Mouse (Mus musculus): ENCODE results near the gene Hebp1. TPM values are rescaled to one million over a fixed set of nuclear protein-coding genes. Genes with fewer than 3 reads are reported as not detected.

Hebp1 gene
- total RNA-seq (2021), result 10 to 100 TPM; 37.8 to 39.5 TPM

GRCm38 (mm10) chr6:135197921-135198532, at the start of gene Hebp1, which contains the start of gene Fam234b:
Gene Hebp1 (minus strand): TSS chr6:135198022.
Gene Fam234b (plus strand): TSS chr6:135197977.
- peak; percentile 79 to 90 for DNase-seq (ENCODE audit: extremely low spot score in 1 of 2, low spot score in 2 of 2)
- intact Hi-C loops (cut with DNase I), result no loop called here

GRCm38 (mm10) chr6:135245586-135245985, 47.8 kb upstream of the Hebp1 start:
- DNase-seq (ENCODE audit: extremely low spot score in 1 of 2, low spot score in 2 of 2), result no peak
- intact Hi-C loops (cut with DNase I), result loop anchor here (10.0 kb wide), 1 partner anchor 161 kb away; no protein-coding TSS in a partner anchor

DNA sequence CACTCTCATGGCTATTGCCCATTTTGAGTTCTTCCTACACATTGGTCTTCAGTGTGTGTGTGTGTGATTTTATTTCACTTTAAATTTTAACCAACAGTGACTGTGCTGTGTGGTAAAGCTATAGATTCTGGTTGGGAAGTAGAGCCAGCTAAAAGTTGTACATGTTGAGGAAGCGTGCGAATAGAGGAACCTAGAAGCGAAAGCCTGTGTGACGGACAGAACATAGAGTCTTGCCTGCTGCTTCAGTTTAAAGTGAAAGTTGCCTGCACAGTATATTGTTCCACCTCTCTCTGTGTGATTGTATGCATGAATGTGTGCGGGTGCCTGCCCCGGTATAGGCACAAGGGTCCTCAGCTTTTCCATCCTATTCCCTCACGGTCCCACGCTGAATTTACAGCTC, 42.5 kb upstream of the Hebp1 start:
- intact Hi-C loops (cut with DNase I), result loop anchor here (10.0 kb wide), 1 partner anchor 156 kb away; no protein-coding TSS in a partner anchor
- no peak for DNase-seq (ENCODE audit: extremely low spot score in 1 of 2, low spot score in 2 of 2)

DNA sequence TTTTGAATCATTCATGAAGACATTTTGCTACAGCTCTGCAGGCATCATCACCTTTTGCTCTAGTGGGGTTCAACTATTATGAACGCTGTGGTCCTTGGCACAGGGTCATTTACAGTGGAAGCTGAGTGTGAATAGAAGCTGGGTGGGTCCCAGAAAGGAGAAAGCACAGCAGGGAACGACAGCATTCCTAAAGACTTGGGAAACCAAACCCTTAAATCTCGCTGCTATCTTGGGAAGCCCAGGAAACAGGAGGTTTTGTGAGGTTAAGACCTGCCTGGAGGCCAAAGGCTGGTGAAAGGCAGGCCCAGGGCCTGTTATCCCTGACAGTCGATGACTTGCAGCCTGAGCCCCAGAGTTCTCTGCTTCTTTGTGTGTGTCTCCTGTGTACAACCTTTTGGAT, 40.4 kb upstream of the Hebp1 start:
- DNase-seq (ENCODE audit: extremely low spot score in 1 of 2, low spot score in 2 of 2), result no peak
- intact Hi-C loops (cut with DNase I), result loop anchor here (5.0 kb wide), 1 partner anchor 81 kb away; no protein-coding TSS in a partner anchor

DNA sequence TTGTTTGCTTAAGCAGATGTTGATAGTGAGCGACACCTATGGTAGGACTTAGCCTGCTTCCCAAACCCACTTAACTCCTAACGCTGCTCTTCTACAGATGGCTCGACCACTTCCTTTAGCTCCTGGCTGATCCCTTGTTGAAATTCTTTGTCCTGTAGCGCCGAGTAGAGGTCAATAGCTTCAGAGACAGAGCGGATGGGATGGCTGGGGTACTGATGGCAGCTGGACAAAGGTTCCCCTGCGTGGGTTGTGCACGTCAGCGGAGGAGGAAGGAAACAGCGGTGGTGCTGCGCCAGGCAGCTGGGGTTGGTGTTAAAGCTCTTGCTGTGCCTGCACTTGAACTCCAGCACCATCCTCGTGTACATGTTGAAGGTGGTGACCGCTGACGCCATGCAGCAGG, 39.5 kb upstream of the Hebp1 start:
- DNase-seq (ENCODE audit: extremely low spot score in 1 of 2, low spot score in 2 of 2), result no peak
- intact Hi-C loops (cut with DNase I), result loop anchor here (5.0 kb wide), 1 partner anchor 80 kb away; no protein-coding TSS in a partner anchor

DNA sequence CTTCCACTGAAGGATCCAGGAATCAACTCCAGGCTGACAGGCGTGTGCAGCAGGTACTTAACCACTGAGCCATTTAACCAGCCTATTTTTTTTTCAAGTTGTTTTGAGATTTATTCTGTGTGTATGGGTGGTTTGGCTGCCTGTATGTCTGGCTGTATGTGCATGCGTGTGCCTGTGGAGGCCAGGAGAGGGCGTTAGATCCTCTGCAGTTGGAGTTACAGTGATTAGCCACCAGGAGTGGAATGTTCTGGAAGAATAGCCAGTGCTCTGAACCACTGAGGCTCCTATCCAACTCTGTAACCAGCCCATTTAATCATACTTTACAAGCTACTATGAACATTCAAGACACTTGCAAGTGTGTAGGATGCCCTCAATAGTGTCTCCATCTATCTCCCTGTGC, 38.8 kb upstream of the Hebp1 start:
- intact Hi-C loops (cut with DNase I), result loop anchor here (5.0 kb wide), 1 partner anchor 79 kb away; no protein-coding TSS in a partner anchor
- no peak for DNase-seq (ENCODE audit: extremely low spot score in 1 of 2, low spot score in 2 of 2)

DNA sequence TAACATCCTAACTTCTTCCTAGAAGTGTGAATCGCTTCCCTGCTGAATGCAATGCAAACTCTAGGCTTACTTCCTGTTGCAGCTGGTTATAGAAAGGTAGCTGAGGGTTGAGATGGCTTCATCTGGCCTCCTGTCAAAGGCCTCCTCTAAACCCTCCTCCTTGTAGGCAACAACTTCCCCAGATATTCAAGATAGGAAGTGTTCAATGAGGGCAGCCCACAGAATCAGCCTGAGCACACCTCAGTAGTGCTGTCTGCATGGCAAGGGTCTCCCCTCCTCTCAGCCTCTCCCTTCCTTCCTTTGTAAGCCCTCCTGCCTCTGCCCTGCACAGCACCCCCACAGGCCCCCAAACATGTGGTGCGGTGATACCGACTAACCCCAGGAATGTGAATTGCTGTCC, 37.9 kb upstream of the Hebp1 start:
- DNase-seq (ENCODE audit: extremely low spot score in 1 of 2, low spot score in 2 of 2), result no peak
- intact Hi-C loops (cut with DNase I), result loop anchor here (5.0 kb wide), 1 partner anchor 78 kb away; no protein-coding TSS in a partner anchor

GRCm38 (mm10) chr6:135232443-135233182, 34.8 kb upstream of the Hebp1 start:
- peak in 1 of 2 experiments; percentile 46 for DNase-seq (ENCODE audit: extremely low spot score in 1 of 2, low spot score in 2 of 2)
- intact Hi-C loops (cut with DNase I), result no loop called here

DNA sequence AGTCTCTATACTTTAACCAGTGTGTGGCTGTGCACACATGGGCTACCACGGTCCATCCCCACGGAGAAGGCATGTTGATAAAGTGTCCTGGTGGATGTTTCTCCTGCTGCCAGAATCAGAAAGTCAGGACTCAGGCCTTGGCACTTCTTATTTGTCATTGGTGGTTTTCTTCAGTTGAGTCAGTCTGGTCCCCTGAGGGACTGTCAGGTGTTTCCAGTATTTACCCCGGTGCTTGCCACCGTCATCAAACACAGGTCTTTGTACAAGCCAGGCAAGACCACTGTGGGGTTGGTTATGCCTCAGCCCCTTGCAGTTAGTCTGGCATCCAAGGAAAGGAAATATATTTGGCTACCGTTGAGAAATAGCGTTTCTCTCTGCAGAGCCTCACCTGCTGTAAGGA, 32.8 kb upstream of the Hebp1 start:
- intact Hi-C loops (cut with DNase I), result no loop called here
- DNase-seq (ENCODE audit: extremely low spot score in 1 of 2, low spot score in 2 of 2), result no peak

GRCm38 (mm10) chr6:135228465-135228941, 30.7 kb upstream of the Hebp1 start:
- no peak for DNase-seq (ENCODE audit: extremely low spot score in 1 of 2, low spot score in 2 of 2)
- intact Hi-C loops (cut with DNase I), result no loop called here

- intact Hi-C loops (cut with DNase I), result no loop called here
- DNase-seq (ENCODE audit: extremely low spot score in 1 of 2, low spot score in 2 of 2), result no peak
Measured at GRCm38 (mm10) chr6:135223786-135224416, 26.1 kb upstream of the Hebp1 start.

- intact Hi-C loops (cut with DNase I), result no loop called here
- no peak for DNase-seq (ENCODE audit: extremely low spot score in 1 of 2, low spot score in 2 of 2)
Measured at GRCm38 (mm10) chr6:135219916-135220315, 22.1 kb upstream of the Hebp1 start.

- intact Hi-C loops (cut with DNase I), result no loop called here
- DNase-seq (ENCODE audit: extremely low spot score in 1 of 2, low spot score in 2 of 2), result no peak
Measured at GRCm38 (mm10) chr6:135218330-135218729, 20.5 kb upstream of the Hebp1 start.

DNA sequence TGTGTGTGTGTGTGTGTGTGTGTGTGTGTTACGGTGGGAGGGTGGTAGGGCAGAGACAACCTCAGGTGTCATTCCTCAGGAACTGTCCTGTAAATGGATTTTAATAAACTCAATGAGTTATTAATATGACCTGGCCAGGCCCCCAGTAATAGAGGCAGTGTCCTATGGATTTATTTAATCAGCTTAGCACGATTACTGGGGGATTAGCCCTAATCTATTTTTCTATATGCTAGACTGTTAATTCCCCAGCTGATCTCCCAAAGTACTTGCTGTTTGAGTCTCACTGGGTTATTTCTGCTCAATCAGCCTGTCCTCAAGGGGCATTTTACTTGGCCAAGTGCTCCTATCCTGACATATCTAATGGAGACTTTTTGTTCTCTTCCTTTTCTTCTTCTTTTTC, 14.8 kb upstream of the Hebp1 start:
- intact Hi-C loops (cut with DNase I), result no loop called here
- DNase-seq (ENCODE audit: extremely low spot score in 1 of 2, low spot score in 2 of 2), result no peak

- DNase-seq (ENCODE audit: extremely low spot score in 1 of 2, low spot score in 2 of 2), result no peak
- intact Hi-C loops (cut with DNase I), result no loop called here
Measured at GRCm38 (mm10) chr6:135211169-135211568, 13.3 kb upstream of the Hebp1 start.

- intact Hi-C loops (cut with DNase I), result no loop called here
Measured at GRCm38 (mm10) chr6:135206909-135207308, 9.1 kb upstream of the Hebp1 start.

DNA sequence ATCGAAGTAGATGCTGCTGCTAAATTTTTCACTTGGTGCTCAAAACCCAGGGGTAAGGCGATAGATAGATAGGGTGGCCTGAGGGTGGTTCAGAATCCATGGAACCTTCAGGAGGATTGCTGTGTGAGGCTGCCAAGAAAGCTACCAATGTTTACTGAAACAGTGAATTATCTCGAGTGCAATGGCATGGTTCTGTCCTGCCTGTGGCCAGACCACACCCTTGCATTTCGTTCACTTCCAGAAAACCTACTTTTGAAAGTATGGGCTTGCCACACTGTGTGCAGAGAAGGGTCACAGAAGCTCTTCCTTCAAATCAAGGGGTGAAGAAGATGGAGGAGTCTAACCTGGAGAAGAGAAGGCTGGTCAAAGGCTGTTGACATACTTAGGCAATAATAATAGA, 8.0 kb upstream of the Hebp1 start:
- intact Hi-C loops (cut with DNase I), result no loop called here
- DNase-seq (ENCODE audit: extremely low spot score in 1 of 2, low spot score in 2 of 2), result no peak

More at GRCm38 (mm10) chr6:135206909-135207308, 9.1 kb upstream of the Hebp1 start:
- DNase-seq (ENCODE audit: extremely low spot score in 1 of 2, low spot score in 2 of 2), result peak in 1 of 2 experiments; percentile 16

- DNase-seq (ENCODE audit: extremely low spot score in 1 of 2, low spot score in 2 of 2), result no peak
- intact Hi-C loops (cut with DNase I), result no loop called here
Measured at GRCm38 (mm10) chr6:135204869-135205268, 7.0 kb upstream of the Hebp1 start.

DNA sequence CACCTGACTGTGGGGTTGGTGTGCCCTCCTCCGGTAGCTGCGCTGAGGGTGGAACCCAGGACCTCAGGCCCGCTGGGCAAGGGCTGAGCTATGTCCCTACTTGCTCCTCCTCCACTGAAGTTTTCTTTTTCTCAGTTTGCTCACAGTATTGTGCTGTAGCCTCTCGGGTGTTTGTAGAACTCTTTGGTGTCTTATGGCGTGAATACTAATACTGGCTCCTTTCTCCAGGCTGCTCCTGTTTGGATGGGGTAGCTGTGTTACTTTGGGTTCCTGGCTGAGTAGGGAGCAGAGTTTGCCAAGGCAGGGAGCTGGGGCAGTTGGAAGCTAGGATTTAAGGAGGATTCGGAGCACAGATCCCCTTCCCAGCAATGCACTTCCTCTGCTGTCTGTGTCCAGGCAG, 5.9 kb upstream of the Hebp1 start:
- intact Hi-C loops (cut with DNase I), result no loop called here
- peak in 1 of 2 experiments; percentile 45 for DNase-seq (ENCODE audit: extremely low spot score in 1 of 2, low spot score in 2 of 2)
